Mouse (Mus musculus): ENCODE results near the gene Gm49345. TPM values are rescaled to one million over a fixed set of nuclear protein-coding genes. Genes with fewer than 3 reads are reported as not detected.
"Not testable (repeated sequence)": the region's sequence is repeated elsewhere in the genome, so short reads cannot be mapped to it uniquely, and the experiment has no call there.

Gm49345 gene
- total RNA-seq (2014; fragmentation: Nextera tagmentation) (2.6 and 7.3 TPM in 2 replicates), total RNA-seq (2017) (3.5 and 5.9 TPM in 2 replicates), polyA plus RNA-seq (2012) (not detected in 2 replicates)

GRCm38 (mm10) chr13:67637294-67638007 is at the start of gene Gm49345, which contains the start of gene Zfp729a:
Gene Gm49345 (minus strand): TSS chr13:67637769.
Gene Zfp729a (minus strand): TSS chr13:67637791.
- DNase-seq (ENCODE audit: low spot score) (peak; percentile 45), ATAC-seq (ENCODE audit: extremely low read depth, insufficient number of reproducible peaks, low FRiP score, poor library complexity, severe bottlenecking) (peak; percentile 98)
- Histone ChIP-seq H3K27me3 (ENCODE audit: insufficient read depth, low read length) (no peaks in the 10 kb centered on the region), H3K4me3 (ENCODE audit: low read depth, low read length) (peak within 1 kb of the TSS; percentile 74), H3K9me3 (replicated peaks) (no peaks in the 10 kb centered on the region), H3K4me1 (ENCODE audit: insufficient read depth, low read depth, low read length) (peaks cover 2% of the 10 kb centered on the region; the same call in 1 of the 2 replicates), H3K36me3 (replicated peaks) (peaks cover 3% of the 10 kb centered on the region)
- TF ChIP-seq CTCF (IDR thresholded peaks at IDR 0.05; ENCODE audit: low read depth, low read length) = no peak
- TF ChIP-seq GATA1 (IDR thresholded peaks at IDR 0.05; ENCODE audit: borderline replicate concordance, low read length) = no peak

GRCm38 (mm10) chr13:67686971-67687370 is 49.4 kb upstream of the Gm49345 start, which contains the start of gene Zfp738:
Gene Zfp738 (minus strand): TSS chr13:67687071.
- H3K9me3 ChIP-seq (replicated peaks) = no peaks in the 10 kb centered on the region
- H3K27me3 ChIP-seq (ENCODE audit: insufficient read depth, low read length) = no peaks in the 10 kb centered on the region
- H3K36me3 ChIP-seq (replicated peaks) = no peaks in the 10 kb centered on the region
- ATAC-seq (ENCODE audit: extremely low read depth, insufficient number of reproducible peaks, low FRiP score, poor library complexity, severe bottlenecking) (no peak), DNase-seq (ENCODE audit: low spot score) (no peak)
- peaks cover 7% of the 10 kb centered on the region for H3K4me1 ChIP-seq (ENCODE audit: insufficient read depth, low read depth, low read length)
- TF ChIP-seq GATA2 (IDR thresholded peaks at IDR 0.05; ENCODE audit: borderline replicate concordance, low read depth, low read length) = no peak
- no peak for TF ChIP-seq GATA1 (IDR thresholded peaks at IDR 0.05; ENCODE audit: borderline replicate concordance, low read length)
- no peak for TF ChIP-seq CTCF (IDR thresholded peaks at IDR 0.05; ENCODE audit: low read depth, low read length)
- no peak for TF ChIP-seq POLR2AphosphoS5 (IDR thresholded peaks at IDR 0.05; ENCODE audit: insufficient replicate concordance, low read depth, low read length)
- no peak for TF ChIP-seq TAL1 (conservative IDR thresholded peaks at IDR 0.05; ENCODE audit: low read depth, low read length)
- H3K4me3 ChIP-seq (ENCODE audit: low read depth, low read length) = no peak within 1 kb of the TSS

GRCm38 (mm10) chr13:67683841-67684240 is 46.3 kb upstream of the Gm49345 start:
- H3K9me3 ChIP-seq (replicated peaks); DNase-seq (ENCODE audit: low spot score); H3K4me1 ChIP-seq (ENCODE audit: insufficient read depth, low read depth, low read length); ATAC-seq (ENCODE audit: extremely low read depth, insufficient number of reproducible peaks, low FRiP score, poor library complexity, severe bottlenecking); H3K27me3 ChIP-seq (ENCODE audit: insufficient read depth, low read length); H3K36me3 ChIP-seq (replicated peaks): not testable (repeated sequence)
- peak overlapping the region; percentile 70; the same call in 1 of the 2 replicates for H3K4me3 ChIP-seq (ENCODE audit: low read depth, low read length)

- peak overlapping the region; percentile 70 for H3K4me3 ChIP-seq (ENCODE audit: low read depth, low read length)
- not testable (repeated sequence) for H3K36me3 ChIP-seq (replicated peaks); H3K4me1 ChIP-seq (ENCODE audit: insufficient read depth, low read depth, low read length); H3K9me3 ChIP-seq (replicated peaks); H3K27me3 ChIP-seq (ENCODE audit: insufficient read depth, low read length)
- ATAC-seq (ENCODE audit: extremely low read depth, insufficient number of reproducible peaks, low FRiP score, poor library complexity, severe bottlenecking) (peak; percentile 97), DNase-seq (ENCODE audit: low spot score) (peak; percentile 5)
Measured at GRCm38 (mm10) chr13:67682959-67683735, 45.6 kb upstream of the Gm49345 start.

- Histone ChIP-seq H3K9me3 (replicated peaks) (no peaks in the 10 kb centered on the region; the same call in 1 of the 2 replicates), H3K4me1 (ENCODE audit: insufficient read depth, low read depth, low read length) (no peaks in the 10 kb centered on the region), H3K27me3 (ENCODE audit: insufficient read depth, low read length) (no peaks in the 10 kb centered on the region), H3K36me3 (replicated peaks) (no peaks in the 10 kb centered on the region), H3K4me3 (ENCODE audit: low read depth, low read length) (no peak overlapping the region)
- TF ChIP-seq GATA2 (IDR thresholded peaks at IDR 0.05; ENCODE audit: borderline replicate concordance, low read depth, low read length) = no peak
- no peak for TF ChIP-seq POLR2AphosphoS5 (IDR thresholded peaks at IDR 0.05; ENCODE audit: insufficient replicate concordance, low read depth, low read length)
- no peak for TF ChIP-seq CTCF (IDR thresholded peaks at IDR 0.05; ENCODE audit: low read depth, low read length)
- TF ChIP-seq GATA1 (IDR thresholded peaks at IDR 0.05; ENCODE audit: borderline replicate concordance, low read length) = no peak
- no peak for TF ChIP-seq TAL1 (conservative IDR thresholded peaks at IDR 0.05; ENCODE audit: low read depth, low read length)
- no peak for ATAC-seq (ENCODE audit: extremely low read depth, insufficient number of reproducible peaks, low FRiP score, poor library complexity, severe bottlenecking)
- DNase-seq (ENCODE audit: low spot score) = no peak
Measured at GRCm38 (mm10) chr13:67674902-67675301, 37.3 kb upstream of the Gm49345 start.

- DNase-seq (ENCODE audit: low spot score) (no peak), ATAC-seq (ENCODE audit: extremely low read depth, insufficient number of reproducible peaks, low FRiP score, poor library complexity, severe bottlenecking) (no peak)
- H3K9me3 ChIP-seq (replicated peaks) = no peaks in the 10 kb centered on the region
- no peaks in the 10 kb centered on the region for H3K27me3 ChIP-seq (ENCODE audit: insufficient read depth, low read length)
- no peaks in the 10 kb centered on the region for H3K4me1 ChIP-seq (ENCODE audit: insufficient read depth, low read depth, low read length)
- H3K4me3 ChIP-seq (ENCODE audit: low read depth, low read length) = no peak overlapping the region
- no peaks in the 10 kb centered on the region for H3K36me3 ChIP-seq (replicated peaks)
- TF ChIP-seq GATA2 (IDR thresholded peaks at IDR 0.05; ENCODE audit: borderline replicate concordance, low read depth, low read length) (no peak), TAL1 (conservative IDR thresholded peaks at IDR 0.05; ENCODE audit: low read depth, low read length) (no peak), CTCF (IDR thresholded peaks at IDR 0.05; ENCODE audit: low read depth, low read length) (no peak), GATA1 (IDR thresholded peaks at IDR 0.05; ENCODE audit: borderline replicate concordance, low read length) (no peak), POLR2AphosphoS5 (IDR thresholded peaks at IDR 0.05; ENCODE audit: insufficient replicate concordance, low read depth, low read length) (no peak)
Measured at GRCm38 (mm10) chr13:67652496-67652895, 14.9 kb upstream of the Gm49345 start.
